Mouse (Mus musculus): ENCODE data around the gene Ms4a6d. TPM values are rescaled to one million over a fixed set of nuclear protein-coding genes. Genes with fewer than 3 reads are reported as not detected.
"Not testable (repeated sequence)": the region's sequence is repeated elsewhere in the genome, so short reads cannot be mapped to it uniquely, and the experiment has no call there.

Ms4a6d gene
- total RNA-seq, 2 experiments from 2014 or later: 1.4 to 2.1 TPM

- DNase-seq (ENCODE audit: low spot score in 2 of 2): no peak
Measured at GRCm38 (mm10) chr19:11574965-11575364, 29.7 kb downstream of the Ms4a6d start.

GRCm38 (mm10) chr19:11559560-11559959 lies 45.1 kb downstream of the Ms4a6d start:
- DNase-seq (ENCODE audit: low spot score in 2 of 2): not testable (repeated sequence)

GRCm38 (mm10) chr19:11554726-11555125 lies 49.9 kb downstream of the Ms4a6d start:
- no peak for DNase-seq (ENCODE audit: low spot score in 2 of 2)

GRCm38 (mm10) chr19:11547911-11548310 lies 56.7 kb downstream of the Ms4a6d start:
- DNase-seq (ENCODE audit: low spot score in 2 of 2): no peak

- not testable (repeated sequence) for DNase-seq (ENCODE audit: low spot score in 2 of 2)
Measured at GRCm38 (mm10) chr19:11544383-11544782, 60.3 kb downstream of the Ms4a6d start.

- not testable (repeated sequence) for DNase-seq (ENCODE audit: low spot score in 2 of 2)
Measured at GRCm38 (mm10) chr19:11540166-11540821, 64.4 kb downstream of the Ms4a6d start.

GRCm38 (mm10) chr19:11537336-11537735 lies 67.3 kb downstream of the Ms4a6d start:
- DNase-seq (ENCODE audit: low spot score in 2 of 2): no peak

Other genes starting within 250 kb of the Ms4a6d start
- gene Ms4a4a, start 229.3 kb downstream of the Ms4a6d start, total RNA-seq (2021): 1 to 10 TPM in 1 of 2 experiments, under 1 TPM in 1; 0.70 to 1.1 TPM
- under 1 TPM in 1 of 2 experiments, not detected in 1; 0.75 TPM for gene Ms4a4c, start 200.1 kb downstream of the Ms4a6d start, total RNA-seq (2021)
- not detected for gene Ms4a4b, start 161.3 kb downstream of the Ms4a6d start, total RNA-seq (2021)
- gene Ms4a6c, start 135.5 kb downstream of the Ms4a6d start, total RNA-seq (2021): 1 to 10 TPM in 1 of 2 experiments, under 1 TPM in 1; 0.96 to 1.9 TPM
- under 1 TPM; 0.49 to 0.84 TPM for gene Gm8369, start 118.9 kb downstream of the Ms4a6d start, total RNA-seq (2021)
- gene Ms4a6b, start 88.3 kb downstream of the Ms4a6d start, total RNA-seq (2021): 1 to 10 TPM; 1.4 to 3.1 TPM
- gene Ms4a4d, start 68.0 kb downstream of the Ms4a6d start, total RNA-seq (2021): not detected
- not detected for gene Ms4a2, start 18.9 kb upstream of the Ms4a6d start, total RNA-seq (2021)
- gene Ms4a3, start 36.0 kb upstream of the Ms4a6d start, total RNA-seq (2021): not detected
- gene Oosp2, start 55.7 kb upstream of the Ms4a6d start, total RNA-seq (2021): not detected
- not detected for gene Oosp1, start 86.3 kb upstream of the Ms4a6d start, total RNA-seq (2021)
- gene Oosp3, start 92.2 kb upstream of the Ms4a6d start, total RNA-seq (2021): not detected
- not detected for gene Gif, start 142.7 kb upstream of the Ms4a6d start, total RNA-seq (2021)
- 10 to 100 TPM; 39.3 to 43.3 TPM for gene Mrpl16, start 165.5 kb upstream of the Ms4a6d start, total RNA-seq (2021)
- gene Stx3, start 214.6 kb upstream of the Ms4a6d start, total RNA-seq (2021): 10 to 100 TPM; 29.5 to 30.8 TPM
- not detected for gene Olfr1417, start 234.4 kb upstream of the Ms4a6d start, total RNA-seq (2021)

All from left cerebral cortex, adult 18-20 months (tissue).